Mouse (Mus musculus) cerebellum, postnatal 25 days (tissue): ENCODE results near the gene Hagh.

Experiments
- DNase-seq, 2 experiments: peaks; one replicate each; pipeline ENCODE4 v3.0.0; 2021; ENCODE audit warnings: mixed read lengths in 2 of 2

Hagh gene

GRCm38 (mm10) chr17:24913984-24914383 lies 74.0 kb downstream of the Hagh start:
- no peak for DNase-seq
